7 mouse cellular contexts compared by ENCODE assay signal in genomic region chr15:56278622-56279301, GRCm38 (mm10).
DNase-seq lines count a peak whose midpoint lies in the region; ATAC-seq lines count a peak whose summit lies in the region.

No protein-coding gene starts in this region.

- peak; percentile 21 for DNase-seq in Muller cell, postnatal 12 days (ENCODE audit: inconsistent ontology term)
- DNase-seq in adrenal gland, adult (ENCODE audit: inconsistent age in 2 of 2, low spot score in 1 of 2) = peak; percentile 36 to 74
- DNase-seq in forelimb bud, embryonic 11.5 days (ENCODE audit: low read depth, low spot score) = peak; percentile 78
- peak; percentile 81 for DNase-seq in heart, postnatal 4 days
- peak; percentile 2 to 36 for DNase-seq in layer of hippocampus, postnatal 14 days (ENCODE audit: low spot score in 2 of 2)
- DNase-seq in spleen, postnatal 4 days (ENCODE audit: low spot score in 2 of 2) = no peak

- 25% methylated on average over 7 of the region's 7 CpGs for WGBS in neural tube, embryonic 15.5 days

- H3K4me3 ChIP-seq in neural tube, embryonic 15.5 days (replicated peaks) = no peak overlapping the region

- ATAC-seq in neural tube, embryonic 15.5 days (ENCODE audit: low FRiP score) = peak; percentile 96

- H3K9ac ChIP-seq in neural tube, embryonic 15.5 days (replicated peaks) = no peak overlapping the region

- H3K4me1 ChIP-seq in neural tube, embryonic 15.5 days = peaks cover 13% of the 10 kb centered on the region

- peak overlapping the region; percentile 73 for H3K27ac ChIP-seq in neural tube, embryonic 15.5 days (replicated peaks)

- no peaks in the 10 kb centered on the region for H3K36me3 ChIP-seq in neural tube, embryonic 15.5 days

- H3K9me3 ChIP-seq in neural tube, embryonic 15.5 days (replicated peaks) = no peaks in the 10 kb centered on the region

- H3K4me2 ChIP-seq in neural tube, embryonic 15.5 days = peak overlapping the region; percentile 6; the same call in 1 of the 2 replicates

- no peaks in the 10 kb centered on the region for H3K27me3 ChIP-seq in neural tube, embryonic 15.5 days (replicated peaks)

Comparison
In these comparisons a context has a peak if more than half of its experiments do, and no peak if none do; other contexts are left out.
1. DNase-seq: peak in Muller cell, postnatal 12 days (single experiment), adrenal gland, adult (2 of 2), forelimb bud, embryonic 11.5 days (single experiment), heart, postnatal 4 days (single experiment) and layer of hippocampus, postnatal 14 days (2 of 2); none in spleen, postnatal 4 days (0 of 2).